Mouse (Mus musculus) left cerebral cortex, adult 2 months (tissue): Measurements from ENCODE around the gene Nfkbiz. TPM values are rescaled to one million over a fixed set of nuclear protein-coding genes. Genes with fewer than 3 reads are reported as not detected.
A peak's percentile ranks its signal among the peaks of the same experiment; 100 is the strongest.
"Not testable (repeated sequence)": the region's sequence is repeated elsewhere in the genome, so short reads cannot be mapped to it uniquely, and the experiment has no call there.

Experiments
- DNase-seq, 2 experiments: peaks; one replicate each; pipeline ENCODE4 v3.0.0; 2021 to 2022; ENCODE audit warnings: low spot score in 2 of 2, mixed read lengths in 1 of 2; ENCODE audit errors: extremely low spot score in 1 of 2
- H3K27ac ChIP-seq: fragments of 200-600 bp; 2 replicates; pipeline ENCODE4 v1.8.1; 2022
- H3K4me3 ChIP-seq: fragments of 200-600 bp; 2 replicates; pipeline ENCODE4 v1.8.1; 2022
- CTCF ChIP-seq: fragments of 200-600 bp; IDR thresholded peaks from 2 replicates; pipeline ENCODE4 v1.8.1; 2022; ENCODE audit warnings: antibody characterized with exemption, mild to moderate bottlenecking, moderate library complexity
- intact Hi-C: fragments of 180-260 bp; cut with DNase I; formaldehyde crosslinking; loops from one replicate; pipeline ENCODE4 v1.15.1; 2025
- long read RNA-seq, 2 experiments: library from polyadenylated mRNA; stranded (forward); transcript quantifications; one replicate each; pipeline ENCODE4 v2.0.0; 2021; ENCODE audit warnings: borderline mapping rate in 2 of 2
- total RNA-seq, 2 experiments: library from RNA; stranded (reverse); gene quantifications; 2 replicates each; pipeline ENCODE4 v1.2.3; 2021

Gene Nfkbiz
- total RNA-seq = 1 to 10 TPM; 4.8 to 5.3 TPM
- long read RNA-seq, experiment 1, partial matches to known transcripts = 0 of 2 reads
- long read RNA-seq, experiment 1, other reads (novel, unspliced or antisense) = 0 of 2 reads
- long read RNA-seq, experiment 2, partial matches to known transcripts = 1 of 3 reads
- long read RNA-seq, experiment 2, other reads (novel, unspliced or antisense) = 0 of 3 reads

DNA sequence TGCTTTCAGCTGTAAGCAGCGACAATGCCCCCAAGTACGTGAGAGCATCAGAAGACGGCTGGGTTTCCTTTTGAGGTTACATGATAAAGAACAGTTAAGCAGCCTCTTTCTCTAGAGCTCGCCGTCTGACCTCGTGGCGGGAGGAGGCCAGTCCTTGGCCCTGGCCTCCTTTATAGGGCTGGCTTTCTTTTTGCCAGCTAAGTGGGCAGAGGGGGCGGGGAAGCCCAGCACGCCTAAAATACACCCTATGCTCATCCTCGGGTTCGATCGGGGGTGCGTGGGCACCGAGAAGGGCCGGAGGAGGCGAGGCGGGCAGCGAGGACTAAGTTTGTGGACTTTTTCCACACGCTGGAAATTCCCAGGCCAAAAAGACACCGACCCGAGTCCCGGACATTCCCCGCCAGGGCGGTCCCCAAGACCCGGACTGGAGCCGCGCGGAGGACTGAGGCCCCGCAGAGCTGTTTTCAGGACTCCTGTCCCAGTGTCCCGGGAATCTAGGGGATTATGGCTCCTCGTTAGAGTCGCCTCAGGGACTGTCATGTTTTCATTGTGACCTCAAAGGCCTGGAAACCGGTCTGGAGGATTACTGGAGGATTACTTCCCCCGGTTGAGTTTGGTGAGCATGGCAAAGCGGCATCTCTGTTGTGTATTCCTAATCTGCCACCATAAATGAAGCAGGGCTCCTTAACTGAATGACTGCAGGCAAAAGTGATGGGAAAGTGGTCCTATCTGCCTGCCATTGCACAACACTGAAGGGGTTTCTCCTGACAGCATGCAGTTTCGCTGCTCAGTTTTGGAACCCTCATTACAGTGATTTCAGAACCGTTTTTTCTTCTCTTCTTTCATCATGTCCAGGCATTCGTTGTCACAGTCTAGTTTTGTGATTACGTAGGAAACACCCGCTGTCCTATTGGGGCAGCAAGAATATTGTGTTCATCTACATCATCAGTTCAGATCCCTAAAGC lies at the start of gene Nfkbiz:
Nfkbiz (minus strand) TSS at position 390 of the 965 bp plus-strand sequence.
- no peak for TF ChIP-seq CTCF
- H3K27ac ChIP-seq = peak within 1 kb of the TSS; percentile 96
- H3K4me3 ChIP-seq = peak within 1 kb of the TSS; percentile 75
- intact Hi-C loops = loop anchor here (2.0 kb wide), 1 partner anchor 16 kb away; no protein-coding TSS in a partner anchor
- peak; percentile 65 to 75 for DNase-seq

- DNase-seq = no peak
- intact Hi-C loops = no loop called here
- TF ChIP-seq CTCF = peak; percentile 53
These were observed 49.3 kb upstream of the Nfkbiz start for GRCm38 (mm10) chr16:55887814-55888583.

DNA sequence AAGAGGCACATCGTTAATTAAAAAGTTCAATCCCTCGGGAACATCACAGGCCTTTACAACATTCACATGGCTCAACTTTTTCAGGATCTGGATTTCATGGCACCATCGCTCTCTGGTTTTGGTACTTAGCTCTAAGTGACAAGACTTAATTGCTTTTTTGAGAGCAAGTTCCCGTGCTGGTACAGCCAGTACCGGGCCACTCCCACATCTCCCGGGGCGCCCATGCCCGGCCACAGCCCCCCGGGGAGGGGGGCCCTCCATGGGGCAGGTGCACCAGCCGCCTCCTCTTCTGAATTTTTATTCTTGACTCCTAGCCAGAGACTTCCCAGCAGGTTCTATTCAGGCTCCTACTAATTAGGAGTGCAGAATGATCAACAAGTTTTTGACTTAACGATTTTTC lies 45.5 kb upstream of the Nfkbiz start:
- no peak overlapping the region for H3K4me3 ChIP-seq
- DNase-seq = no peak
- intact Hi-C loops = no loop called here
- TF ChIP-seq CTCF = no peak
- no peak overlapping the region for H3K27ac ChIP-seq

More at GRCm38 (mm10) chr16:55887814-55888583, 49.3 kb upstream of the Nfkbiz start:
- no peak overlapping the region for H3K4me3 ChIP-seq
- H3K27ac ChIP-seq = no peak overlapping the region

GRCm38 (mm10) chr16:55876025-55876424 lies 37.3 kb upstream of the Nfkbiz start:
- no peak for TF ChIP-seq CTCF
- intact Hi-C loops = no loop called here

GRCm38 (mm10) chr16:55863832-55864231 lies 25.1 kb upstream of the Nfkbiz start:
- Histone ChIP-seq H3K27ac (no peak overlapping the region), H3K4me3 (no peak overlapping the region)
- intact Hi-C loops = no loop called here
- DNase-seq = no peak
- TF ChIP-seq CTCF = no peak

More at GRCm38 (mm10) chr16:55876025-55876424, 37.3 kb upstream of the Nfkbiz start:
- Histone ChIP-seq H3K4me3 (no peak overlapping the region), H3K27ac (no peak overlapping the region)
- DNase-seq = no peak

DNA sequence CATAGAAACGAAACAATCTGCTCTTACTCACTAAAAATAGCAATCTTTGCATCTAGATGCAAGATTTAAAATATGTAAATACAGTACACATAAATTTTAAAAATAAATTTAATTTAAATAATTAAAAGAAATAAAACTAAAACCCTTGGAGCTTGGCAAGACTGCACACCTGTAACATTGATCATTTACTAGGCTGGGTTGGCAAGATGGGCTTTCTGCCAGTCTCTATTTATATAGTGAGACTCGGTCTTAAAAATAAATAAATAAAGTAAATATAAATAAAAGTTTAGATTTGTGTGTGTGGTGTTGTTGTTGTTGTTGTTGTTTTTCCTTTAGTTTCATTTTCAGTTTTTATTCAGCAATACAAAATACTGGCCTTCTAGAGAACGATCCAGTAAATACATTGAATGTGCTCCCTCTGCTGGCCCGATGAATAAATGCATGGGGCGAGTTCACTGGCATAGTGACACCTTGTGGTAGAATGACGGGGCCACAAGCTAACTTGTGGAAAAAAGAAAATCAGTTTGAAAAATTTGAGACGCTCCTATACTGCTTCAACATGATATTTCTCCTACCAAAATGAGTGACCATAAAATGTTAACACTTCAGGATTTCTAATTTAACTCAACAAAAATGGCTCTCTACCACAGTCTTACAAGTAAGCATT lies 24.6 kb upstream of the Nfkbiz start:
- Histone ChIP-seq H3K4me3 (no peak overlapping the region), H3K27ac (no peak overlapping the region)
- intact Hi-C loops = no loop called here
- TF ChIP-seq CTCF = peak; percentile 97
- DNase-seq = peak; percentile 47 to 63

DNA sequence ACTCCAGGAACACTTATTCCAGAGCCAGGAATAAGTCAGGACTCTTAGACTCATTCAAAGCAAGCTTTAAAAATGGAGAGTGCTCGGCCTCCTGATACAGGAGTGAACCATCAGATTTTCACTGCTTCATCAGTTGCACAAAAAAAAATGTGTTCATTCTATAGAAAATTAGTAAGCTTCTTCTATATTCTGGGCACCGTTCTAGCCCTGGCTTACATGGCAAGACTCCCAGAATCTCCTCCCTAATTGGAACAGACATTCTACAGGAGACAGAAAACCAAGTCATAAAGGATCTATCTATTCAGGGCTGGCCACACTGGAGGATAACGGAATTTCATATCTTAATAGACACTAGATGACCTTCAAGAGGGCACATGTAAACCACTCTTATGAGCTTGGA lies 22.4 kb upstream of the Nfkbiz start:
- DNase-seq = no peak
- TF ChIP-seq CTCF = no peak
- intact Hi-C loops = no loop called here
- Histone ChIP-seq H3K27ac (peak overlapping the region; percentile 64), H3K4me3 (no peak overlapping the region)

DNA sequence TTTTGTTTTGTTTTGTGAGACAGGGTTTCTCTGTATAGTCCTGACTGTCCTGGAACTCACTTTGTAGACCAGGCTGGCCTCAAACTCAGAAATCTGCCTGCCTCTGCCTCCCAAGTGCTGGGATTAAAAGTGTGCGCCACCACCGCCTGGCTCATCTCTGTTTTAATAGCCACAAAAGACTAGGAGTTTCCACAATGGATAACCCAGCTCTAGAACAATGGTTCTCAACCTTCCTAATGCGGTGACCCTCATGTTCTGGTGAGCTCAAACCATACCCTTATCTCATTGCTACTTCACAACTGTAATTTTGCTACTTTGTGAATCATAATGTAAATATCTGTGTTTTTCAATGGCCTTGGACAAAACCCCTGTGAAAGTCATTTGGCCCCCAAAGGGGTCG lies 20.7 kb upstream of the Nfkbiz start:
- intact Hi-C loops = loop anchor here (5.0 kb wide), 1 partner anchor 327 kb away; no protein-coding TSS in a partner anchor
- H3K4me3 ChIP-seq, H3K27ac ChIP-seq, DNase-seq: not testable (repeated sequence)

- Histone ChIP-seq H3K27ac (no peak overlapping the region), H3K4me3 (no peak overlapping the region)
- peak; percentile 71 for TF ChIP-seq CTCF
- intact Hi-C loops = loop anchor here (5.0 kb wide), 1 partner anchor 326 kb away; no protein-coding TSS in a partner anchor
- DNase-seq = peak; percentile 70 to 71
These were observed 19.8 kb upstream of the Nfkbiz start for GRCm38 (mm10) chr16:55858465-55858864.

- intact Hi-C loops = loop anchor here (2.0 to 5.0 kb wide), 2 partner anchors 331 to 372 kb away; no protein-coding TSS in a partner anchor
- H3K4me3 ChIP-seq = no peak overlapping the region
- no peak overlapping the region for H3K27ac ChIP-seq
- peak; percentile 90 for TF ChIP-seq CTCF
- peak; percentile 68 to 76 for DNase-seq
These were observed 14.4 kb upstream of the Nfkbiz start for GRCm38 (mm10) chr16:55852943-55853727.
